Mouse (Mus musculus) neural tube, embryonic 13.5 days (tissue): ENCODE results near the gene Rps6ka5. TPM values are rescaled to one million over a fixed set of nuclear protein-coding genes. Genes with fewer than 3 reads are reported as not detected.

Source experiments
- ATAC-seq: fragments of 200-750 bp; cut with Nextera tagmentation; 2 replicates; pipeline ENCODE4 v1.8.0; 2017; ENCODE audit warnings: low read depth, mild to moderate bottlenecking, moderate TSS enrichment, moderate library complexity
- H3K27ac ChIP-seq: fragments of 300-500 bp; sonication (generic); replicated peaks from 2 replicates; pipeline ENCODE4 v1.5.1; 2015; ENCODE audit warnings: moderate library complexity, mild to moderate bottlenecking, inconsistent platforms
- H3K27me3 ChIP-seq: fragments of 300-500 bp; sonication (generic); 2 replicates; pipeline ENCODE4 v1.6.1; 2015; ENCODE audit warnings: mild to moderate bottlenecking, inconsistent platforms
- H3K36me3 ChIP-seq: fragments of 300-500 bp; sonication (generic); 2 replicates; pipeline ENCODE4 v1.6.1; 2015; ENCODE audit warnings: mild to moderate bottlenecking, inconsistent platforms
- H3K4me1 ChIP-seq: fragments of 300-500 bp; sonication (generic); replicated peaks from 2 replicates; pipeline ENCODE4 v1.6.1; 2015; ENCODE audit warnings: inconsistent platforms
- H3K4me2 ChIP-seq: fragments of 300-500 bp; sonication (generic); 2 replicates; pipeline ENCODE4 v1.6.1; 2015; ENCODE audit warnings: inconsistent platforms, mild to moderate bottlenecking, moderate library complexity
- H3K4me3 ChIP-seq: fragments of 300-500 bp; sonication (generic); 2 replicates; pipeline ENCODE4 v1.5.1; 2015; ENCODE audit warnings: mild to moderate bottlenecking, inconsistent platforms
- H3K9ac ChIP-seq: fragments of 300-500 bp; sonication (generic); 2 replicates; pipeline ENCODE4 v1.6.1; 2015; ENCODE audit warnings: moderate library complexity, mild to moderate bottlenecking, inconsistent platforms
- H3K9me3 ChIP-seq: fragments of 300-500 bp; sonication (generic); 2 replicates; pipeline ENCODE4 v1.6.1; 2016; ENCODE audit warnings: inconsistent platforms
- WGBS: fragments of 180-500 bp; shearing (Covaris S2); methylation state at CpG from one replicate; pipeline ENCODE4 v1.1.7; 2015; 5-methylcytosine and 5-hydroxymethylcytosine counted together
- polyA plus RNA-seq: library from polyadenylated mRNA; unstranded; fragments of >200 nt; fragmentation: Nextera tagmentation; extraction: Ambion mirVana; gene quantifications from 2 replicates; pipeline ENCODE4 v1.2.1, GENCODE M21; 2015

Rps6ka5 gene
- polyA plus RNA-seq, result 5.5 and 6.2 TPM in 2 replicates

DNA sequence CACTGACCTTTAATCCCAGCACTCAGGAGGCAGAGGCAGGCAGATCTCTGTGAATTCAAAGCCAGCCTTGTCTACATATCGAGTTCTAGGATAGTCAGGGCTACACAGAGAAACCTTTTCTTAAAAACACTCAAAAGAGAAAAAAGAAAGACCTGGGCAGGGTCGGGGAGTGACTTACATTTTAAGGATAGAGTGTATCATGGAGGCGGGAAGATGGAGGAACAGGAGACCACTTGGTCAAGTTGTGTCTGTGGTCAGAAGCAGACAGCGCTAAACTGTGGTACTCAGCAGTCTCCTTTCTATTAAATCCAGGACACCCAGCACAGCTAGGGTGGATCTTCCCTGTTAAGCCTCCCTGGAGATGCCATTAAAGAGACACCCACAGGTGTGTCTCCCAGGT is at the start of gene Rps6ka5:
Gene Rps6ka5, minus strand, starts transcription at position 333 of the 400 bp plus-strand sequence.
- Histone ChIP-seq H3K27me3 (no peaks in the 10 kb centered on the region; the same call in 1 of the 2 replicates), H3K4me2 (peak within 1 kb of the TSS; percentile 58), H3K9ac (peak within 1 kb of the TSS; percentile 49; the same call in 1 of the 2 replicates), H3K4me3 (peak within 1 kb of the TSS; percentile 77), H3K9me3 (no peaks in the 10 kb centered on the region), H3K36me3 (no peaks in the 10 kb centered on the region), H3K4me1 (peaks cover 22% of the 10 kb centered on the region), H3K27ac (no peak within 1 kb of the TSS)
- no peak for ATAC-seq
- WGBS, result 91% methylated on average over 4 of the region's 4 CpGs

- Histone ChIP-seq H3K36me3 (no peaks in the 10 kb centered on the region), H3K9me3 (no peaks in the 10 kb centered on the region), H3K27ac (no peak overlapping the region), H3K4me3 (no peak overlapping the region), H3K4me2 (no peak overlapping the region), H3K9ac (no peak overlapping the region), H3K27me3 (no peaks in the 10 kb centered on the region), H3K4me1 (peaks cover 20% of the 10 kb centered on the region)
- ATAC-seq, result no peak
- WGBS, result 79% methylated on average over 8 of the region's 8 CpGs
Observed at GRCm38 (mm10) chr12:100775911-100776581, 49.3 kb upstream of the Rps6ka5 start.

- Histone ChIP-seq H3K4me1 (peaks cover 20% of the 10 kb centered on the region), H3K4me3 (no peak overlapping the region)
- no peak for ATAC-seq
Observed at GRCm38 (mm10) chr12:100775291-100775690, 48.5 kb upstream of the Rps6ka5 start.

DNA sequence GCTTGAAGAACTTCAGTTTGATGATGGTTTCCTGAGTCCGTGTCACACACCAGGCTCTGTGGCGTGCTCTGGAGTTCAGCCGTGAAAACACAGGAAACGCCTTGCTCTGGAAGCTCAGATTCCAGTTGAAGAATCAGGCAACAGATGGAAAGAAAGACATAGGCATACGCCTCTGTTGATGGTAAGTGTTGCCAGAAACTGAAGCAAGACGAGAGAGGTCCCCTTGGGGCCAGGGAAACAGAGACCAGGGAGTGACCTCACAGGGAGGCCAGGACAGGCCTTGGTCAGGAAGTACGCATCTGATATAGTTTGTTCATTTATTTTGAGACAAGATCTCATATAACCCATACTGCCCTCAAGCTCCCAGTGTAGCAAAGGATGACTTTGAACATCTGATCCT is 48.0 kb upstream of the Rps6ka5 start:
- no peak overlapping the region for H3K4me2 ChIP-seq
- no peaks in the 10 kb centered on the region for H3K9me3 ChIP-seq
- peaks cover 17% of the 10 kb centered on the region for H3K4me1 ChIP-seq
- no peaks in the 10 kb centered on the region for H3K27me3 ChIP-seq
- no peak overlapping the region for H3K4me3 ChIP-seq
- no peak for ATAC-seq
- H3K36me3 ChIP-seq, result no peaks in the 10 kb centered on the region
- H3K9ac ChIP-seq, result no peak overlapping the region
- no peak overlapping the region for H3K27ac ChIP-seq
- WGBS, result 84% methylated on average over 7 of the region's 7 CpGs

More at GRCm38 (mm10) chr12:100775291-100775690, 48.5 kb upstream of the Rps6ka5 start:
- no peak overlapping the region for H3K27ac ChIP-seq
- H3K9ac ChIP-seq, result no peak overlapping the region
- no peaks in the 10 kb centered on the region for H3K36me3 ChIP-seq
- no peak overlapping the region for H3K4me2 ChIP-seq
- no peaks in the 10 kb centered on the region for H3K9me3 ChIP-seq
- H3K27me3 ChIP-seq, result no peaks in the 10 kb centered on the region

DNA sequence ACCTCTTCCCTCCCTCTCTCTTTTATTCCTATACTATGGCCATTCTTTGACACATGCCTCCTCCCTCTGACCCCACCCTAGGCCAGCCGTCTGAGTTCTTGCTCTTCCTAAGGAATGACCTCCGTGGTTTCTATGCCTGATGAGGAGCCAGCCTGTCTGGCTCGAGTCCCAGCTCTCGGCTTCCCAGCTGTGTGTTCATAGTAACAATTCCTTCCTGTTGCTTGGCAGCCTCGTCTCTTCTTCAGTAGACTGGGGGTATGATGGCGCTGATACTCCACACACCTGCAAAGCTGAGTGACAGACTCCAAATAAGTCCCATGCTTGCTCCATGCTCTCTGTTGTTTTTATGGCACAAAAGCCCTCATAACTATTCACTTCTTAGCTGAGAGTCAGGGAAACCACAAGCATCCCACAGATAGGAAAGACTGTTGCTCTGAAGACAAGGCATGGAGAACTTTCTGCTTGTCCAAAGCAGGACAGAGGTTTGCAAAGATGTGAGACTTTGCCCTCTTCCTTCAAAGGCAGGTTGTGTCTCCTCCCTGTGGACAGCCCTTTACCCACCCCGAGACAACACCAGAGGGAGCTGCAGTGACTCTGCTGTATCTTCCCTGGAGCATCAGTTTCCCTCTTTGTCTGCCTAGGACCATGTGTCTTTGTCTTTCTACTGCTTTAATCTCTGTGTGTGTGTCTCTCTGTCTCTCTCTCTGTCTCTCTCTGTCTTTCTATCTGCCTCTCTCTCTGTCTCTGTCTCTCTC is 45.6 kb upstream of the Rps6ka5 start:
- peak; percentile 43 for ATAC-seq
- Histone ChIP-seq H3K9ac (no peak overlapping the region), H3K36me3 (no peaks in the 10 kb centered on the region), H3K9me3 (no peaks in the 10 kb centered on the region), H3K27ac (no peak overlapping the region), H3K4me3 (no peak overlapping the region), H3K4me1 (no peaks in the 10 kb centered on the region), H3K27me3 (no peaks in the 10 kb centered on the region), H3K4me2 (no peak overlapping the region)
- WGBS, result 42% methylated on average over 7 of the region's 7 CpGs

- no peak overlapping the region for H3K27ac ChIP-seq
- WGBS, result 83% methylated on average over 3 of the region's 3 CpGs
- no peaks in the 10 kb centered on the region for H3K27me3 ChIP-seq
Observed at GRCm38 (mm10) chr12:100770765-100771164, 44.0 kb upstream of the Rps6ka5 start.

GRCm38 (mm10) chr12:100769871-100770270 is 43.1 kb upstream of the Rps6ka5 start:
- no peaks in the 10 kb centered on the region for H3K36me3 ChIP-seq
- no peaks in the 10 kb centered on the region for H3K9me3 ChIP-seq
- no peak overlapping the region for H3K27ac ChIP-seq
- no peak overlapping the region for H3K4me2 ChIP-seq
- no peaks in the 10 kb centered on the region for H3K4me1 ChIP-seq
- H3K9ac ChIP-seq, result no peak overlapping the region
- H3K27me3 ChIP-seq, result no peaks in the 10 kb centered on the region
- ATAC-seq, result no peak
- no peak overlapping the region for H3K4me3 ChIP-seq
- 92% methylated on average over 6 of the region's 6 CpGs for WGBS

More at GRCm38 (mm10) chr12:100770765-100771164, 44.0 kb upstream of the Rps6ka5 start:
- Histone ChIP-seq H3K36me3 (no peaks in the 10 kb centered on the region), H3K4me2 (no peak overlapping the region), H3K9me3 (no peaks in the 10 kb centered on the region), H3K4me3 (no peak overlapping the region), H3K4me1 (no peaks in the 10 kb centered on the region), H3K9ac (no peak overlapping the region)
- no peak for ATAC-seq

DNA sequence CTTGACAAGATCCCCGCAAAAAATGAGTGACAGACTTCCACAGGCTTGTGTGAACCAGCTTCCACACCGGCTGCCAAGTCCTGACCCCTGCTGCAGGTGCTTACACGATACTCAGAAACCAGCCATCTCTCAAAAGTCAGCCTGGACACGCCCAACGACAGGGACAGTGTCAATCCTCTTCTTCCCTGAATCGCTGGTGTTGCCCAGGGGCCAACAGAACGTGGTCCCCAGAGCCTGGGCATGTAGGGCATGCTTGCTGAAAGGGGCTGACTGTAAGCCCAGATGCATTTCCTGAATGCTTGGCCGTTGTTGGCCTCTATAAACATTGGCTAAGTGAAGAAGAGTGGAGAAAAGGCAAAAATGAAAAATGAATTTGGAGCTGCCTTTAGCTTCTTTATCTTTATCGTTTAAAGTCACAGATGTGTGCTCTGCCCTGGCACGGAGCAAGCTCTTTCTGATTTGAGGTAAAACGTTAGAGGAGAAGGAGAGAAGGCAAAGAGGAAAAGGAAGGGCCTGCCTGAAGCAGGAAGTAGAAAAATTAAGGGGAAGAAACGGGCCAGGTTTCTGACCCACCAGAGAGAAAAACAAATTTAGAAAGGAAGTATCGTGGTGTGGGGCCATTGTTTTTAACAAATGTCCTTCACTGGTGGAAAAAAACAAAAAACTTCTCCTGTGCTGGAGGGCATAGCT is 37.7 kb upstream of the Rps6ka5 start:
- Histone ChIP-seq H3K4me3 (no peak overlapping the region), H3K36me3 (no peaks in the 10 kb centered on the region), H3K4me2 (no peak overlapping the region), H3K27ac (no peak overlapping the region), H3K27me3 (no peaks in the 10 kb centered on the region), H3K9ac (no peak overlapping the region), H3K4me1 (peaks cover 5% of the 10 kb centered on the region; the same call in 1 of the 2 replicates), H3K9me3 (no peaks in the 10 kb centered on the region)
- no peak for ATAC-seq
- 74% methylated on average over 13 of the region's 13 CpGs for WGBS

- H3K4me1 ChIP-seq, result peaks cover 5% of the 10 kb centered on the region; the same call in 1 of the 2 replicates
- 62% methylated on average over 11 of the region's 11 CpGs for WGBS
- H3K27me3 ChIP-seq, result no peaks in the 10 kb centered on the region
- H3K4me2 ChIP-seq, result no peak overlapping the region
- no peak for ATAC-seq
- H3K4me3 ChIP-seq, result no peak overlapping the region
- H3K36me3 ChIP-seq, result no peaks in the 10 kb centered on the region
- H3K9me3 ChIP-seq, result no peaks in the 10 kb centered on the region
- H3K9ac ChIP-seq, result no peak overlapping the region
- H3K27ac ChIP-seq, result no peak overlapping the region
Observed at GRCm38 (mm10) chr12:100762663-100763425, 36.1 kb upstream of the Rps6ka5 start.

- no peaks in the 10 kb centered on the region for H3K27me3 ChIP-seq
Observed at GRCm38 (mm10) chr12:100757427-100757826, 30.6 kb upstream of the Rps6ka5 start.

DNA sequence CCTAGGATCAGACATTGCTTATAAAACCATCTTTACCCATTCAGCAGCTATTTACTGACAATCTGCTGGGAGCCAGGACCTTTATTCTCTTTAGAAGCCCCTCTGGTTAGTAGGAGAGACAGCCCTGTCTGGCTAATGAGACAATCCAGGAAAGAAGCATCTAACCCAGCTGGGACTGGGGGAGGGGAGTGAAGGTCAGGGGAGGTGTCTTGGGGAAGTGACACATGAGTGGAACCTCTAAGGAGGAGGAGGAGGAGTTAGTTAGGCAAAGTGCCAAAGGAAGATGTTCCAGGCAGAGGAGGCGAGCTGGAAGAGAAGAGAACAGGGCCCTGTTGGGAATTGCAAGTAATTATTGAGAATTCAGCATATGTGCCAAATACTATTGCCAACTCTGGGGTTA is 26.9 kb upstream of the Rps6ka5 start:
- ATAC-seq, result no peak
- H3K36me3 ChIP-seq, result no peaks in the 10 kb centered on the region
- H3K27me3 ChIP-seq, result no peaks in the 10 kb centered on the region
- H3K27ac ChIP-seq, result no peak overlapping the region
- 0 out of 2 replicates have a peak, but pooled peaks cover 4% of the 10 kb centered on the region for H3K4me1 ChIP-seq
- no peak overlapping the region for H3K9ac ChIP-seq
- H3K4me3 ChIP-seq, result no peak overlapping the region
- H3K4me2 ChIP-seq, result no peak overlapping the region
- 35% methylated on average over 1 of the region's 1 CpGs for WGBS
- H3K9me3 ChIP-seq, result no peaks in the 10 kb centered on the region

More at GRCm38 (mm10) chr12:100757427-100757826, 30.6 kb upstream of the Rps6ka5 start:
- Histone ChIP-seq H3K4me1 (peaks cover 4% of the 10 kb centered on the region; the same call in 1 of the 2 replicates), H3K27ac (no peak overlapping the region), H3K36me3 (no peaks in the 10 kb centered on the region), H3K9ac (no peak overlapping the region), H3K4me2 (no peak overlapping the region), H3K9me3 (no peaks in the 10 kb centered on the region), H3K4me3 (no peak overlapping the region)
- no peak for ATAC-seq
- WGBS, result 55% methylated on average over 4 of the region's 4 CpGs
